Mouse (Mus musculus): ENCODE measurements around the gene Sost. TPM values are rescaled to one million over a fixed set of nuclear protein-coding genes. Genes with fewer than 3 reads are reported as not detected.

Gene Sost
- polyA plus RNA-seq, 1 experiment = 0.10 TPM

DNA sequence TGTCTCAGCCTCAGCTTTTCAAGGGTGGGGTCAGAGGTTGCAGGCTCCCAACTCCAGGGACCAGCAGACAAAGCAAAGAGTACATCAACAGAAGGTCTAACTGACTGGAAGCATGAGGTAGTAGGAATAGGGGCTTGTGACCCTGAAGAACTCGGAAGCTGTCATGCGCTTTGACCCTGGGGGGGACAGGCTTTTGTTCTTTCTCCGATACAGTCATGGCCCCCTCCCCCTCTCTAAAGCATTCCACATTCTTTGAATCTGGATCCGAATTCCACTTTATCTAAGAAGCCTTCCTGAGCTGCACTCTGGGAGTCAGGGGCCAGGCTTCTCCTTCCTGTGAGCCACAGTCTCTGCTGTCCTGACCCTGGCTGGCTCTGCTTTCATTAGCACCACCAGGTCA, 34.8 kb downstream of the Sost start:
- Histone ChIP-seq H3K27ac (ENCODE audit: insufficient read depth, low read length) (no peak overlapping the region), H3K4me1 (ENCODE audit: control insufficient read depth, insufficient read depth, low read length) (no peaks in the 10 kb centered on the region), H3K4me3 (ENCODE audit: insufficient read depth, low read length) (no peak overlapping the region)
- TF ChIP-seq CTCF (IDR thresholded peaks at IDR 0.05; ENCODE audit: extremely low read depth, insufficient read depth, low read length) (no peak), POLR2A (IDR thresholded peaks at IDR 0.05; ENCODE audit: extremely low read depth, insufficient read depth, low read length) (no peak)

DNA sequence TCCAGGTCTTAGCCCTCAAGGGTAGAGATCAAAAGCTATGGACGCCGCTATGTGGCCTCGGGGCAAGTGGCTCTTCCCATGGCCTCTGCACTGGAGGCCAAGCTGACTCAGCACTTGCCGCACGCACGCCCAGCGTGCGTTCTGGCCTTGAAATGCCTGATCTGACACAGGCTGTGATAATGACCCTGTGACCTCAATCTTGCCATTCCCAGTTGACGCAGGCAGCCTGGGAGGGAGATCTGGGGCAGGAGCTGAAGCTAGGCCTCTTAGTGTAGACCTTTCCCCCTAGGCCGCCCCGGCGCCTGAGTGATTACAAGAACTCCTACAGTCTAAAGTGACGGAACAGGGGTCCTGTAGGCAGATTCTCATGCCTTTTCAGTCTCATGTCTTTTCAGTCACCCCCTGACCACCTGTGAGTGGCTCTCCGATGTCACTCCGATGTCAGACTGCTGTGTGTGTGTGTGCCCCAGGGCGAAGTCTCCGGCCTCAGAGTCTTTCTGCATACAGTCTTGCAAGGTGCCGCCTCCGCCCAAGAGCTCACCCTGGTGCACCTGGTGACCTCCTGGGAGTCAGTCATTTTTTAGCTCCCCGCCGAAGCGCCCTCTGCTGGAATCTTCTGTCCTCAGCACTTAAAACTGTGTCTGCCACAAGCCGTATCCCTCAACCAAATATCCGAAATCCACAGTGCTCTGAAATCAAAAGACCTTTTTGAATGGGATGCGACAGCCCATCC, 38.6 kb downstream of the Sost start:
- Histone ChIP-seq H3K4me3 (ENCODE audit: insufficient read depth, low read length) (no peak overlapping the region), H3K27ac (ENCODE audit: insufficient read depth, low read length) (no peak overlapping the region)
- TF ChIP-seq POLR2A (IDR thresholded peaks at IDR 0.05; ENCODE audit: extremely low read depth, insufficient read depth, low read length) = no peak
- TF ChIP-seq CTCF (IDR thresholded peaks at IDR 0.05; ENCODE audit: extremely low read depth, insufficient read depth, low read length) = peak; percentile 24; the same call in 1 of the 2 replicates

GRCm38 (mm10) chr11:101926951-101927589, 39.7 kb downstream of the Sost start:
- no peak overlapping the region for H3K4me3 ChIP-seq (ENCODE audit: insufficient read depth, low read length)
- TF ChIP-seq CTCF (IDR thresholded peaks at IDR 0.05; ENCODE audit: extremely low read depth, insufficient read depth, low read length) = no peak
- TF ChIP-seq POLR2A (IDR thresholded peaks at IDR 0.05; ENCODE audit: extremely low read depth, insufficient read depth, low read length) = no peak

More for the DNA sequence above, 38.6 kb downstream of the Sost start:
- H3K4me1 ChIP-seq (ENCODE audit: control insufficient read depth, insufficient read depth, low read length) = no peaks in the 10 kb centered on the region

GRCm38 (mm10) chr11:101925636-101926035, 41.2 kb downstream of the Sost start:
- H3K4me1 ChIP-seq (ENCODE audit: control insufficient read depth, insufficient read depth, low read length) = no peaks in the 10 kb centered on the region
- no peak overlapping the region for H3K4me3 ChIP-seq (ENCODE audit: insufficient read depth, low read length)
- no peak for TF ChIP-seq POLR2A (IDR thresholded peaks at IDR 0.05; ENCODE audit: extremely low read depth, insufficient read depth, low read length)
- TF ChIP-seq CTCF (IDR thresholded peaks at IDR 0.05; ENCODE audit: extremely low read depth, insufficient read depth, low read length) = no peak
- H3K27ac ChIP-seq (ENCODE audit: insufficient read depth, low read length) = no peak overlapping the region

More at GRCm38 (mm10) chr11:101926951-101927589, 39.7 kb downstream of the Sost start:
- H3K4me1 ChIP-seq (ENCODE audit: control insufficient read depth, insufficient read depth, low read length) = no peaks in the 10 kb centered on the region
- no peak overlapping the region for H3K27ac ChIP-seq (ENCODE audit: insufficient read depth, low read length)

GRCm38 (mm10) chr11:101924441-101924976, 42.3 kb downstream of the Sost start:
- H3K4me3 ChIP-seq (ENCODE audit: insufficient read depth, low read length) = no peak overlapping the region
- TF ChIP-seq POLR2A (IDR thresholded peaks at IDR 0.05; ENCODE audit: extremely low read depth, insufficient read depth, low read length) = no peak
- TF ChIP-seq CTCF (IDR thresholded peaks at IDR 0.05; ENCODE audit: extremely low read depth, insufficient read depth, low read length) = no peak
- no peaks in the 10 kb centered on the region for H3K4me1 ChIP-seq (ENCODE audit: control insufficient read depth, insufficient read depth, low read length)
- no peak overlapping the region for H3K27ac ChIP-seq (ENCODE audit: insufficient read depth, low read length)

DNA sequence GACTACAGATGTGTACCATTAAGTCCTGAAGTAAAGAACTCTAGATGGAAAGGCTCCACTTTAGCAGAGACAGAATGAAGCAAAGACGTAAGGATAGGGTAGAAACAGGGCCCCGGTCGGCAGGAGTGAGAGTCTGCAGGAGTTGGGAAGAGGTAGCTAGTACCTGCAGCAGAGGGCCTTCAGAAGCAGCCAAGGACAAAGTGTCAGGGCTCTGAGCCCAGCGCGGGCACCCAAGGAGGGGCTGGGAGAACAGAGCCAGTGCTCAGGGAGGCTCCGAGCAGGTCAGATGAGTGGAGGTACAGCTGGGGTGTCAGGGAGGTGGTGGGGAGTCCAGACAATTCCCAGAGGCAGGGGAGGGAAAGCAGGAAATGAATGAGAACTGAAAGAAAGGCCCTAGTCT, 42.8 kb downstream of the Sost start:
- no peak overlapping the region for H3K27ac ChIP-seq (ENCODE audit: insufficient read depth, low read length)
- no peak overlapping the region for H3K4me3 ChIP-seq (ENCODE audit: insufficient read depth, low read length)

GRCm38 (mm10) chr11:101921361-101921952, 45.4 kb downstream of the Sost start:
- TF ChIP-seq CTCF (IDR thresholded peaks at IDR 0.05; ENCODE audit: extremely low read depth, insufficient read depth, low read length) = no peak
- Histone ChIP-seq H3K4me3 (ENCODE audit: insufficient read depth, low read length) (no peak overlapping the region), H3K27ac (ENCODE audit: insufficient read depth, low read length) (no peak overlapping the region), H3K4me1 (ENCODE audit: control insufficient read depth, insufficient read depth, low read length) (no peaks in the 10 kb centered on the region)

More for the DNA sequence above, 42.8 kb downstream of the Sost start:
- TF ChIP-seq CTCF (IDR thresholded peaks at IDR 0.05; ENCODE audit: extremely low read depth, insufficient read depth, low read length) (no peak), POLR2A (IDR thresholded peaks at IDR 0.05; ENCODE audit: extremely low read depth, insufficient read depth, low read length) (no peak)
- H3K4me1 ChIP-seq (ENCODE audit: control insufficient read depth, insufficient read depth, low read length) = no peaks in the 10 kb centered on the region

GRCm38 (mm10) chr11:101919660-101920059, 47.2 kb downstream of the Sost start:
- Histone ChIP-seq H3K27ac (ENCODE audit: insufficient read depth, low read length) (no peak overlapping the region), H3K4me1 (ENCODE audit: control insufficient read depth, insufficient read depth, low read length) (no peaks in the 10 kb centered on the region), H3K4me3 (ENCODE audit: insufficient read depth, low read length) (no peak overlapping the region)
- TF ChIP-seq POLR2A (IDR thresholded peaks at IDR 0.05; ENCODE audit: extremely low read depth, insufficient read depth, low read length) = no peak
- TF ChIP-seq CTCF (IDR thresholded peaks at IDR 0.05; ENCODE audit: extremely low read depth, insufficient read depth, low read length) = peak; percentile 100

DNA sequence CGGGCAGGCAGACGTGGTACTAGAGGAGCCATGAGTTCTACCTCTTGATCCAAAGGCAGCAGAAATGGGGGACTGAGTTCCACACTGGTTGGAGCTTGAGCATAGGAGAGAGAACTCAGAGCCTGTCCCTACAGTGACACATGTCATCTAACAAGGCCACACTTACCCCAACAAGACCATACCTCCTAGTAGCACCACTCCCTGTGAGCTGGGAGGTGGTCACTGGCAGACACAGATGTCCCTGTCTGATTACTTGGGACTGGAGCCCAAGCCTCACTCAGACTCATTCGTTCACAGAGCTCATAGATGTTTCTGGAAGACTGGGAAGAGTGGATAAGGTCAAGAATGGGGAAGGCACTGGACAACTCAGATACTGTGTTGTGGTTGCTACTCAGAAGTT, 48.2 kb downstream of the Sost start:
- Histone ChIP-seq H3K4me3 (ENCODE audit: insufficient read depth, low read length) (no peak overlapping the region), H3K27ac (ENCODE audit: insufficient read depth, low read length) (no peak overlapping the region), H3K4me1 (ENCODE audit: control insufficient read depth, insufficient read depth, low read length) (no peaks in the 10 kb centered on the region)
- TF ChIP-seq POLR2A (IDR thresholded peaks at IDR 0.05; ENCODE audit: extremely low read depth, insufficient read depth, low read length) (no peak), CTCF (IDR thresholded peaks at IDR 0.05; ENCODE audit: extremely low read depth, insufficient read depth, low read length) (no peak)

Data from cortical plate, adult 2 months (tissue).